Mouse (Mus musculus) C2C12 (cell line): ENCODE data around the gene Chn2.

Experiments used
- CEBPB ChIP-seq: IDR thresholded peaks from one replicate; pipeline ENCODE4 v1.6.1; 2011; ENCODE audit warnings: low read depth, mild to moderate bottlenecking, control low read depth, moderate library complexity
- CTCF ChIP-seq: IDR thresholded peaks from one replicate; pipeline ENCODE4 v1.5.1; 2011; ENCODE audit not compliant: control insufficient read depth, insufficient read depth, insufficient read length
- FOSL1 ChIP-seq: IDR thresholded peaks from one replicate; pipeline ENCODE4 v1.8.0; 2011; ENCODE audit warnings: mild to moderate bottlenecking, low read length; ENCODE audit not compliant: poor library complexity, insufficient read depth, severe bottlenecking
- MAX ChIP-seq: IDR thresholded peaks from one replicate; pipeline ENCODE4 v1.6.1; 2011; ENCODE audit warnings: mild to moderate bottlenecking, control low read depth
- MYOD1 ChIP-seq: IDR thresholded peaks from one replicate; pipeline ENCODE4 v1.6.1; 2011; ENCODE audit warnings: low read depth; ENCODE audit not compliant: control insufficient read depth, insufficient read length
- USF1 ChIP-seq: IDR thresholded peaks from one replicate; pipeline ENCODE4 v1.6.1; 2011; ENCODE audit warnings: low read depth, mild to moderate bottlenecking, control low read depth, moderate library complexity

- TF ChIP-seq CTCF (no peak), MYOD1 (no peak), MAX (no peak), CEBPB (no peak), FOSL1 (no peak), USF1 (no peak)
Measured at GRCm38 (mm10) chr6:54210971-54211370, 171.6 kb downstream of the Chn2 start.
